Mouse (Mus musculus): ENCODE measurements at regions not wholly inside any gene's neighbourhood (a gene's known extent, or its start where the extent isn't known, plus 50 kb on each side); places are given as distances from the start of the nearest gene placed in this dataset.

- in situ Hi-C loops (cut with MboI; ENCODE audit: low pct_ligation_motif_present, low pct_unique_long_range_greater_than_20kb, low sequenced_read_pairs) (no loop called here), dilution Hi-C loops (cut with MboI; ENCODE audit: extremely low pct_ligation_motif_present, extremely low pct_unique_long_range_greater_than_20kb, low sequenced_read_pairs) (no loop called here)
- H3K9ac ChIP-seq (ENCODE audit: insufficient read depth, low read depth), result no peak overlapping the region
- H3K4me2 ChIP-seq (ENCODE audit: insufficient read depth, low read depth, poor library complexity, severe bottlenecking), result no peak overlapping the region
- H3K27ac ChIP-seq (ENCODE audit: insufficient read depth, low read depth), result no peak overlapping the region
- no peak for DNase-seq (ENCODE audit: extremely low read depth)
- H3K36me3 ChIP-seq (replicated peaks in 1 of 2; ENCODE audit: control insufficient read depth in 1 of 2, insufficient read depth in 1 of 2, low read length in 1 of 2), result no peaks in the 10 kb centered on the region
- no peaks in the 10 kb centered on the region for H3K4me1 ChIP-seq (ENCODE audit: control insufficient read depth in 1 of 2, insufficient read depth in 2 of 2)
- no peak overlapping the region for H3K4me3 ChIP-seq (replicated peaks in 1 of 3; ENCODE audit: low read depth in 2 of 3, low read length in 2 of 3, poor library complexity in 1 of 3)
- no peaks in the 10 kb centered on the region for H3K79me2 ChIP-seq (replicated peaks; ENCODE audit: control insufficient read depth, extremely low read depth, insufficient read depth, poor library complexity, severe bottlenecking)
- TF ChIP-seq SIN3A (IDR thresholded peaks at IDR 0.05; ENCODE audit: low read length), result no peak
- no peak for TF ChIP-seq ETS1 (conservative IDR thresholded peaks at IDR 0.05; ENCODE audit: low read depth, low read length)
- TF ChIP-seq CHD2 (IDR thresholded peaks at IDR 0.05; ENCODE audit: low read length), result no peak
- TF ChIP-seq JUN (IDR thresholded peaks at IDR 0.05; ENCODE audit: insufficient read depth, low read depth, low read length), result no peak
- TF ChIP-seq POLR2A (IDR thresholded peaks at IDR 0.05; ENCODE audit: low read depth, low read length), result no peak
- TF ChIP-seq RCOR1 (conservative IDR thresholded peaks at IDR 0.05; ENCODE audit: low read depth, low read length), result no peak
- TF ChIP-seq UBTF (IDR thresholded peaks at IDR 0.05; ENCODE audit: low read depth, low read length), result no peak
- no peak for TF ChIP-seq MAFK (IDR thresholded peaks at IDR 0.05; ENCODE audit: insufficient replicate concordance, low read length)
- no peak for TF ChIP-seq NRF1 (IDR thresholded peaks at IDR 0.05; ENCODE audit: low read depth, low read length)
- TF ChIP-seq MYC (IDR thresholded peaks at IDR 0.05; ENCODE audit: low read depth, low read length), result no peak
- TF ChIP-seq CHD1 (IDR thresholded peaks at IDR 0.05; ENCODE audit: low read depth, low read length), result no peak
- no peak for TF ChIP-seq SMC3 (IDR thresholded peaks at IDR 0.05; ENCODE audit: low read depth, low read length)
- no peak for TF ChIP-seq MEF2A (IDR thresholded peaks at IDR 0.05; ENCODE audit: borderline replicate concordance, low read depth, low read length)
- TF ChIP-seq ZMIZ1 (IDR thresholded peaks at IDR 0.05; ENCODE audit: low read depth, low read length), result no peak
- TF ChIP-seq E2F4 (IDR thresholded peaks at IDR 0.05; ENCODE audit: insufficient replicate concordance, low read depth, low read length), result no peak
- H3K27me3 ChIP-seq (replicated peaks), result no peaks in the 10 kb centered on the region
- no peaks in the 10 kb centered on the region for H3K9me3 ChIP-seq (replicated peaks; ENCODE audit: low read length)
Measured at GRCm38 (mm10) chr10:12092521-12092920, 749.3 kb downstream of the Epm2a start.

DNA sequence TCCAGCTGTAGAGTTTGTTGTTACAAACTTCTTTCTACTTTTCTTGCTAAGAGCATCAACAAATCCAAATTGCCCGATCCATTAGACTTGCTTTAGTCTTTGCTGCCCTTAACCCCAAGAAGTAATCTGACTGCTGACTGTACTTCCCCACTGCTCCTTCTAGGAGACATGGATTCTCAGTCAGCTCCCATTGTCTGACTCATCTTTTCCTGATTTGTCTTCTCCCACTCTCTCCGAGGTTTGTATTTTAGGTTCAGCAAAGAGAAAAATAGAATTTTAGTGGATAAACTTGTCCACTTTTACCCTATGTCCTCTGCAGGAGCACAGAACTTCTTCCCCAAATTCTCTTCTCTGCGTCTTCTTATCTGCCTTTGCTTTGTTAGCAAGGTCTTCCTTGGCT, 753.5 kb downstream of the Epm2a start:
- Histone ChIP-seq H3K9ac (ENCODE audit: insufficient read depth, low read depth) (no peak overlapping the region), H3K4me3 (replicated peaks in 1 of 3; ENCODE audit: low read depth in 2 of 3, low read length in 2 of 3, poor library complexity in 1 of 3) (no peak overlapping the region), H3K27me3 (replicated peaks) (no peaks in the 10 kb centered on the region), H3K4me2 (ENCODE audit: insufficient read depth, low read depth, poor library complexity, severe bottlenecking) (no peak overlapping the region), H3K79me2 (replicated peaks; ENCODE audit: control insufficient read depth, extremely low read depth, insufficient read depth, poor library complexity, severe bottlenecking) (no peaks in the 10 kb centered on the region), H3K27ac (ENCODE audit: insufficient read depth, low read depth) (no peak overlapping the region), H3K9me3 (replicated peaks; ENCODE audit: low read length) (no peaks in the 10 kb centered on the region), H3K36me3 (replicated peaks in 1 of 2; ENCODE audit: control insufficient read depth in 1 of 2, insufficient read depth in 1 of 2, low read length in 1 of 2) (no peaks in the 10 kb centered on the region), H3K4me1 (ENCODE audit: control insufficient read depth in 1 of 2, insufficient read depth in 2 of 2) (no peaks in the 10 kb centered on the region)
- in situ Hi-C loops (cut with MboI; ENCODE audit: low pct_ligation_motif_present, low pct_unique_long_range_greater_than_20kb, low sequenced_read_pairs), result no loop called here
- no peak for DNase-seq (ENCODE audit: extremely low read depth)
- dilution Hi-C loops (cut with MboI; ENCODE audit: extremely low pct_ligation_motif_present, extremely low pct_unique_long_range_greater_than_20kb, low sequenced_read_pairs), result no loop called here
- no peak for TF ChIP-seq UBTF (IDR thresholded peaks at IDR 0.05; ENCODE audit: low read depth, low read length)
- TF ChIP-seq POLR2A (IDR thresholded peaks at IDR 0.05; ENCODE audit: low read depth, low read length), result no peak
- TF ChIP-seq ZC3H11A (IDR thresholded peaks at IDR 0.05; ENCODE audit: low read depth, low read length), result no peak
- TF ChIP-seq IRF4 (IDR thresholded peaks at IDR 0.05; ENCODE audit: low read depth, low read length), result no peak
- TF ChIP-seq MAFK (IDR thresholded peaks at IDR 0.05; ENCODE audit: insufficient replicate concordance, low read length), result no peak
- no peak for TF ChIP-seq NELFE (IDR thresholded peaks at IDR 0.05; ENCODE audit: low read depth, low read length)
- no peak for TF ChIP-seq USF1 (IDR thresholded peaks at IDR 0.05; ENCODE audit: low read depth, low read length)
- no peak for TF ChIP-seq ELF1 (IDR thresholded peaks at IDR 0.05; ENCODE audit: low read depth, low read length)
- TF ChIP-seq ZMIZ1 (IDR thresholded peaks at IDR 0.05; ENCODE audit: low read depth, low read length), result no peak
- no peak for TF ChIP-seq E2F4 (IDR thresholded peaks at IDR 0.05; ENCODE audit: insufficient replicate concordance, low read depth, low read length)
- TF ChIP-seq EP300 (IDR thresholded peaks at IDR 0.05; ENCODE audit: low read length), result no peak
- TF ChIP-seq MAZ (IDR thresholded peaks at IDR 0.05; ENCODE audit: low read depth, low read length), result no peak
- TF ChIP-seq CHD1 (IDR thresholded peaks at IDR 0.05; ENCODE audit: low read depth, low read length), result no peak
- no peak for TF ChIP-seq HCFC1 (IDR thresholded peaks at IDR 0.05; ENCODE audit: low read depth, low read length)
- no peak for TF ChIP-seq TBP (conservative IDR thresholded peaks at IDR 0.05; ENCODE audit: low read depth, low read length)
- TF ChIP-seq MXI1 (IDR thresholded peaks at IDR 0.05; ENCODE audit: low read depth, low read length), result no peak
- TF ChIP-seq SIN3A (IDR thresholded peaks at IDR 0.05; ENCODE audit: low read length), result no peak
- TF ChIP-seq MAX (IDR thresholded peaks at IDR 0.05; ENCODE audit: low read length), result no peak

Measured in CH12.LX (cell line).